In the genomic region with DNA sequence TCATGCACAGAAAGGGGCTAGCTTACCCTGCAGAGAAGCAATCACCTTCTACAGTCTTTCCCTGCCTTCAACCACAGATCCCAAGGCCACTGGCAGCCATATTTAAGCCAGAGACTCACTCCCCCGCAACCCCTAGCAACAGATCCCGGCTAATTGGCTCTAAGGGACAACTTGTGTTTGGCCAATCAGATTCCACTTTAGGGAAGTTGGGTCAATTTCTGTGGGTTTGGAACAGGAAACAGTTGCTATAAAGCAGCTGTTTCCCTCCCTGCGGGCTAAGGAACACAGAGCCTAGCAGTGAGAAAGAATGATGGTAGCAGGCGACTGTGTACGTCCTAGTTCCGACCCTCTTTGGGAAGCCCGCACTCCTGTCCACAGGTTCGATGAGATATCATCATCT, we compare ENCODE assay signal across 10 mouse cellular contexts. TPM values are rescaled to one million over a fixed set of nuclear protein-coding genes. Genes with fewer than 3 reads are reported as not detected.
DNase-seq lines count a peak whose midpoint lies in the region; ATAC-seq lines count a peak whose summit lies in the region.
"Had no signal": no experiment of that assay in that cellular context is flagged by ENCODE, and none has a peak within 500 bp of the region (broad histone marks: within the 10 kb centered on the region; RNA-seq: fewer than 3 reads in every experiment).

No protein-coding gene starts in this region.

- H3K9me3 ChIP-seq in liver, embryonic 12.5 days (replicated peaks) = no peaks in the 10 kb centered on the region
- H3K9me3 ChIP-seq in liver, embryonic 11.5 days (ENCODE audit: control insufficient read depth, low read length) = no peaks in the 10 kb centered on the region
- no peaks in the 10 kb centered on the region for H3K9me3 ChIP-seq in midbrain, embryonic 11.5 days (ENCODE audit: control insufficient read depth, low read length)

- H3K36me3 ChIP-seq in liver, embryonic 12.5 days = no peaks in the 10 kb centered on the region
- H3K36me3 ChIP-seq in liver, embryonic 11.5 days (ENCODE audit: control insufficient read depth, insufficient read depth, low read length) = no peaks in the 10 kb centered on the region
- no peaks in the 10 kb centered on the region; the same call in 1 of the 2 replicates for H3K36me3 ChIP-seq in midbrain, embryonic 11.5 days (ENCODE audit: control insufficient read depth, insufficient read depth, low read length)

- DNase-seq in embryo, embryonic 11 days = peak; percentile 47
- no peak for DNase-seq in embryo, embryonic 9.5 days (ENCODE audit: extremely low spot score)
- no peak for DNase-seq in liver, embryonic 11.5 days (ENCODE audit: low spot score)
- DNase-seq in forelimb bud, embryonic 11.5 days (ENCODE audit: low read depth, low spot score) = peak; percentile 57
- no peak for DNase-seq in adrenal gland, postnatal 10 days
- no peak for DNase-seq in midbrain, embryonic 11.5 days (ENCODE audit: low spot score, missing footprints)
- DNase-seq: gastrocnemius, postnatal 25 days had no signal

- H3K9ac ChIP-seq in liver, embryonic 12.5 days = no peak overlapping the region
- no peak overlapping the region for H3K9ac ChIP-seq in liver, embryonic 11.5 days (ENCODE audit: low read depth, low read length)
- H3K9ac ChIP-seq in midbrain, embryonic 11.5 days (ENCODE audit: low read length) = no peak overlapping the region

- no peak overlapping the region for H3K4me3 ChIP-seq in liver, embryonic 12.5 days
- H3K4me3 ChIP-seq in liver, embryonic 11.5 days (ENCODE audit: low read depth, low read length) = no peak overlapping the region
- no peak overlapping the region for H3K4me3 ChIP-seq in midbrain, embryonic 11.5 days (ENCODE audit: low read depth, low read length)

- no peak overlapping the region for H3K4me2 ChIP-seq in liver, embryonic 12.5 days
- no peak overlapping the region; the same call in 1 of the 2 replicates for H3K4me2 ChIP-seq in liver, embryonic 11.5 days
- H3K4me2 ChIP-seq in midbrain, embryonic 11.5 days = no peak overlapping the region

- ATAC-seq in liver, embryonic 12.5 days = no peak
- no peak for ATAC-seq in liver, embryonic 11.5 days (replicated peaks; ENCODE audit: low FRiP score)
- peak; percentile 91 for ATAC-seq in megakaryocyte, adult 5-6 weeks (ENCODE audit: poor library complexity, severe bottlenecking)
- no peak for ATAC-seq in midbrain, embryonic 11.5 days (ENCODE audit: low FRiP score)
- ATAC-seq: midbrain, embryonic 16.5 days had no signal

- no peaks in the 10 kb centered on the region for H3K27me3 ChIP-seq in liver, embryonic 12.5 days (replicated peaks)
- H3K27me3 ChIP-seq in liver, embryonic 11.5 days (replicated peaks; ENCODE audit: control insufficient read depth, insufficient read depth, low read length) = no peaks in the 10 kb centered on the region
- H3K27me3 ChIP-seq in midbrain, embryonic 11.5 days (ENCODE audit: control insufficient read depth, insufficient read depth, low read length) = no peaks in the 10 kb centered on the region

- peak overlapping the region; percentile 5; the same call in 1 of the 2 replicates for H3K27ac ChIP-seq in liver, embryonic 12.5 days
- no peak overlapping the region for H3K27ac ChIP-seq in liver, embryonic 11.5 days (ENCODE audit: low read depth, low read length)
- H3K27ac ChIP-seq in midbrain, embryonic 11.5 days (ENCODE audit: low read depth, low read length) = no peak overlapping the region

- H3K4me1 ChIP-seq in liver, embryonic 12.5 days = peaks cover 36% of the 10 kb centered on the region
- H3K4me1 ChIP-seq in liver, embryonic 11.5 days (replicated peaks; ENCODE audit: control insufficient read depth, insufficient read depth, low read length) = peaks cover 19% of the 10 kb centered on the region
- peaks cover 30% of the 10 kb centered on the region for H3K4me1 ChIP-seq in midbrain, embryonic 11.5 days (ENCODE audit: control insufficient read depth, insufficient read depth, low read length)

- 23% methylated on average over 8 of the region's 8 CpGs for WGBS in liver, embryonic 12.5 days (ENCODE audit: insufficient replicate concordance)
- 42% methylated on average over 8 of the region's 8 CpGs for WGBS in liver, embryonic 11.5 days
- WGBS in midbrain, embryonic 11.5 days = 84% methylated on average over 8 of the region's 8 CpGs

RNA-seq across cellular contexts. Expression of a gene that starts 19.4 kb away (rescaled TPM):
- 4.6 and 5.0 TPM in 2 replicates for polyA plus RNA-seq in liver, embryonic 12.5 days (2016; fragmentation: Nextera tagmentation; extraction: Ambion mirVana)
- polyA plus RNA-seq in liver, embryonic 11.5 days (2014; fragmentation: Nextera tagmentation; extraction: Ambion mirVana) = 12.4 and 12.6 TPM in 2 replicates
- total RNA-seq in megakaryocyte, adult 5-6 weeks (2015) = 4.6 and 5.0 TPM in 2 replicates
- 2.5 and 3.1 TPM in 2 replicates for total RNA-seq in megakaryocyte, adult 5-6 weeks (2017)
- 10 to 100 TPM; 14.3 to 16.0 TPM for total RNA-seq in adrenal gland, postnatal 10 days (2021)
- 44.9 and 49.3 TPM in 2 replicates for polyA plus RNA-seq in midbrain, embryonic 11.5 days (2014; fragmentation: Nextera tagmentation; extraction: Ambion mirVana)

RNA-seq across cellular contexts. Expression of a gene that starts 35.4 kb away (rescaled TPM):
- 11.9 and 13.1 TPM in 2 replicates for polyA plus RNA-seq in liver, embryonic 12.5 days (2016; fragmentation: Nextera tagmentation; extraction: Ambion mirVana)
- 20.6 and 22.8 TPM in 2 replicates for polyA plus RNA-seq in liver, embryonic 11.5 days (2014; fragmentation: Nextera tagmentation; extraction: Ambion mirVana)
- total RNA-seq in megakaryocyte, adult 5-6 weeks (2015) = 4.4 and 7.1 TPM in 2 replicates
- total RNA-seq in megakaryocyte, adult 5-6 weeks (2017) = 5.9 and 12.6 TPM in 2 replicates
- 10 to 100 TPM; 22.2 to 35.0 TPM for total RNA-seq in adrenal gland, postnatal 10 days (2021)
- 25.5 and 28.4 TPM in 2 replicates for polyA plus RNA-seq in midbrain, embryonic 11.5 days (2014; fragmentation: Nextera tagmentation; extraction: Ambion mirVana)

RNA-seq across cellular contexts. Expression of a gene that starts 47.3 kb away (rescaled TPM):
- polyA plus RNA-seq in liver, embryonic 12.5 days (2016; fragmentation: Nextera tagmentation; extraction: Ambion mirVana) = 0.89 and 1.5 TPM in 2 replicates
- polyA plus RNA-seq in liver, embryonic 11.5 days (2014; fragmentation: Nextera tagmentation; extraction: Ambion mirVana) = 2.9 and 3.5 TPM in 2 replicates
- 6.0 and 7.2 TPM in 2 replicates for total RNA-seq in megakaryocyte, adult 5-6 weeks (2015)
- total RNA-seq in megakaryocyte, adult 5-6 weeks (2017) = 5.7 TPM in 1 of 2 replicates, not detected in the other
- 1 to 10 TPM; 1.0 to 1.3 TPM for total RNA-seq in adrenal gland, postnatal 10 days (2021)
- polyA plus RNA-seq in midbrain, embryonic 11.5 days (2014; fragmentation: Nextera tagmentation; extraction: Ambion mirVana) = 0.51 and 1.1 TPM in 2 replicates
- total RNA-seq: gastrocnemius, postnatal 25 days had no signal

RNA-seq across cellular contexts. Expression of a gene that starts 54.1 kb away (rescaled TPM):
- polyA plus RNA-seq in liver, embryonic 12.5 days (2016; fragmentation: Nextera tagmentation; extraction: Ambion mirVana) = 252 and 269 TPM in 2 replicates
- polyA plus RNA-seq in liver, embryonic 11.5 days (2014; fragmentation: Nextera tagmentation; extraction: Ambion mirVana) = 311 and 331 TPM in 2 replicates
- total RNA-seq in megakaryocyte, adult 5-6 weeks (2015) = 73.6 and 90.5 TPM in 2 replicates
- total RNA-seq in megakaryocyte, adult 5-6 weeks (2017) = 59.1 and 77.0 TPM in 2 replicates
- total RNA-seq in adrenal gland, postnatal 10 days (2021) = 100 to 1,000 TPM; 335 to 373 TPM
- polyA plus RNA-seq in midbrain, embryonic 11.5 days (2014; fragmentation: Nextera tagmentation; extraction: Ambion mirVana) = 234 and 271 TPM in 2 replicates

Comparison
In these comparisons a context has a peak if more than half of its experiments do, and no peak if none do; other contexts are left out.
1. DNase-seq: peak in embryo, embryonic 11 days (single experiment) and forelimb bud, embryonic 11.5 days (single experiment); none in embryo, embryonic 9.5 days (single experiment), liver, embryonic 11.5 days (single experiment), adrenal gland, postnatal 10 days (single experiment) and midbrain, embryonic 11.5 days (single experiment).